Mouse (Mus musculus) MEL-GATA-1-ER (cell line): ENCODE measurements around the gene 1600002K03Rik.

Source experiments
- DNase-seq: peaks from one replicate; pipeline ENCODE4 v3.0.0-alpha.2; 2012; ENCODE audit warnings: low read depth; ENCODE audit errors: extremely low read depth

Gene 1600002K03Rik

GRCm38 (mm10) chr10:80141243-80141642 is 31.5 kb upstream of the 1600002K03Rik start:
- DNase-seq = peak; percentile 89

GRCm38 (mm10) chr10:80141786-80142529 is 30.8 kb upstream of the 1600002K03Rik start:
- DNase-seq = peak; percentile 97

- DNase-seq = no peak
These were observed 30.2 kb upstream of the 1600002K03Rik start for GRCm38 (mm10) chr10:80142530-80142925.

GRCm38 (mm10) chr10:80143664-80144063 is 29.1 kb upstream of the 1600002K03Rik start:
- no peak for DNase-seq

- no peak for DNase-seq
These were observed 28.6 kb upstream of the 1600002K03Rik start for GRCm38 (mm10) chr10:80144159-80144558.

GRCm38 (mm10) chr10:80144864-80145838 is 27.6 kb upstream of the 1600002K03Rik start:
- no peak for DNase-seq

GRCm38 (mm10) chr10:80145896-80146295 is 26.8 kb upstream of the 1600002K03Rik start:
- no peak for DNase-seq

- no peak for DNase-seq
These were observed 26.2 kb upstream of the 1600002K03Rik start for GRCm38 (mm10) chr10:80146568-80147011.

GRCm38 (mm10) chr10:80147146-80147718 is 25.5 kb upstream of the 1600002K03Rik start:
- DNase-seq = no peak

GRCm38 (mm10) chr10:80147719-80148601 is 24.8 kb upstream of the 1600002K03Rik start, which contains the start of gene Midn:
Midn (plus strand) TSS chr10:80148272.
- DNase-seq = no peak

GRCm38 (mm10) chr10:80148610-80149290 is 24.0 kb upstream of the 1600002K03Rik start:
- DNase-seq = peak; percentile 77

GRCm38 (mm10) chr10:80149291-80150225 is 23.2 kb upstream of the 1600002K03Rik start:
- DNase-seq = peak; percentile 91

GRCm38 (mm10) chr10:80150226-80151210 is 22.2 kb upstream of the 1600002K03Rik start:
- DNase-seq = no peak

- DNase-seq = no peak
These were observed 21.3 kb upstream of the 1600002K03Rik start for GRCm38 (mm10) chr10:80151211-80152034.

GRCm38 (mm10) chr10:80152071-80152872 is 20.5 kb upstream of the 1600002K03Rik start:
- no peak for DNase-seq

- DNase-seq = no peak
These were observed 19.9 kb upstream of the 1600002K03Rik start for GRCm38 (mm10) chr10:80152873-80153260.
